Mouse (Mus musculus): Measurements from ENCODE around the gene Gna14.

DNA sequence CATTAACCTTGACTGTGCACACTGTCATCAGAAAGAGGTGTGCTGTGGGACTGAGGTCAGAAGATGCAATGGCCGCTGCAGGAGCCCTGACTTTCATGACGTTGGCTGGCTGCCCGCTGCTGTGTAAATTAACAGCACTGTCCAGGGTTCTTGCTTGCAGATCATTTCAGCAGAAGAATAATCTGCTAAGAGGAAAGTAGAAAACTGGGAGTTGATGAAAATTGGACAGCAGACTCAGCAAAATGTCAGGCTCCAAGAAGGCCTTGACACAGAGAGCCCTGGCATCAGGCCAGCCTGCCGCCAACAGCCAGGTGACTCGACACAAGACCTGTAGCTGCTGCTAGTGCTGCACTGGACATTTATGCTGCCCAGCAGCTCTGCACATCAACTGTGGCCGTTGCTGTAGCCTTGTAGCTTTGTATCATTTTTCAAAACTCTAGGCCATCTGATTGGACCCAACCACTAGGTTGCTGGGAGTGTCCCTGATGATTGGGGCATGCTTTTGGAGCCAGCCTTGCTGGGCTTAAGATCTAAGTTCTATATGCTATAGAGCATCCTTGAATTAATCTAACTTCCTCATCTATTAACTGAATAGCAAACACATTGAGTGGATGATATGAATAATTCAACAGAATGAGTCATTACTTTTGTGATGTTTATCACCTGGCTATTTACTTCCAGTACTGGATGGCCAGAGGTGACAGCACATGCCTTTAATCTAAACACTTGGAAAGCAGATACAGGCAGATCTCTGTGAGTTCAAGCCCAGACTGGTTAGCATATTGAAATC lies 12.5 kb downstream of the Gna14 start:
- TF ChIP-seq CTCF (IDR thresholded peaks at IDR 0.05; ENCODE audit: low read depth, low read length) (no peak), GATA1 (IDR thresholded peaks at IDR 0.05; ENCODE audit: borderline replicate concordance, low read length) (no peak)

All from G1E (cell line).